Mouse (Mus musculus) megakaryocyte, embryonic 14.5 days (primary cell): ENCODE measurements around the gene Gpr25.

Source experiments
- FLI1 ChIP-seq: IDR thresholded peaks from 2 replicates; pipeline ENCODE4 v1.6.1; 2012; ENCODE audit warnings: low read length, inconsistent platforms, mixed read lengths
- GATA1 ChIP-seq: IDR thresholded peaks from 3 replicates; pipeline ENCODE4 v1.6.1; 2012; ENCODE audit warnings: mixed read lengths, low read length, inconsistent platforms, borderline replicate concordance

DNA sequence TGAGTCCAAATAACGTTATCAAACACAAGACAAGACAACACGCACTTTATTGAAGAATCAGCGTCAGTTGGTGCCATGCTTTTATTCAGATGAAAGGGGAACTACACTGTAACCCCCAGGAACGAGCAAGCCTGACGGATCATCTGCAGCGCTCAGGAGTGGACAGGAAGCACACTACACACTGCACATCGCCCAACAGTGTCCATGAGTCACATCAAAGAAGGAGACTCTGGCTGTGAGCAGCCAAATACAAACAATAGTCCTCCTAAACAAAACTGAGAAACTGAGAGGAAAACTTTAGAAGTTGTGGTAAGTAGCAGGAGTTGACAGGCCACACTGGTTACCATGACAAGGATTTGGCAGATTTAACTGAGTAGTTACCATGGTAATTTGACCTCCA lies 7.6 kb upstream of the Gpr25 start:
- TF ChIP-seq GATA1: no peak
- no peak for TF ChIP-seq FLI1
